19 mouse cellular contexts compared by ENCODE assay signal in genomic region chr2:167972146-167972545, GRCm38 (mm10). TPM values are rescaled to one million over a fixed set of nuclear protein-coding genes. Genes with fewer than 3 reads are reported as not detected.
DNase-seq lines count a peak whose midpoint lies in the region; ATAC-seq lines count a peak whose summit lies in the region.
"Had no signal": no experiment of that assay in that cellular context is flagged by ENCODE, and none has a peak within 500 bp of the region (broad histone marks: within the 10 kb centered on the region; RNA-seq: fewer than 3 reads in every experiment).

No protein-coding gene starts in this region.

- no peak overlapping the region for H3K4me3 ChIP-seq in heart, embryonic 15.5 days
- H3K4me3 ChIP-seq in lung, embryonic 16.5 days (ENCODE audit: low read length) = no peak overlapping the region
- H3K4me3 ChIP-seq in liver, embryonic 16.5 days (ENCODE audit: low read depth, low read length) = no peak overlapping the region
- no peak overlapping the region for H3K4me3 ChIP-seq in stomach, embryonic 16.5 days (replicated peaks; ENCODE audit: low read length)
- H3K4me3 ChIP-seq: embryonic facial prominence, embryonic 13.5 days; heart, adult 2 months; midbrain, embryonic 10.5 days had no signal

- 40% methylated on average over 5 of the region's 5 CpGs for WGBS in heart, embryonic 15.5 days
- WGBS in lung, embryonic 16.5 days = 29% methylated on average over 5 of the region's 5 CpGs
- 55% methylated on average over 5 of the region's 5 CpGs for WGBS in liver, embryonic 16.5 days (ENCODE audit: insufficient replicate concordance)
- 58% methylated on average over 5 of the region's 5 CpGs for WGBS in stomach, embryonic 16.5 days

- peaks cover 58% of the 10 kb centered on the region; the same call in 1 of the 2 replicates for H3K36me3 ChIP-seq in heart, embryonic 15.5 days
- H3K36me3 ChIP-seq in lung, embryonic 16.5 days (ENCODE audit: control insufficient read depth, insufficient read depth, low read length) = peaks cover 44% of the 10 kb centered on the region
- peaks cover 6% of the 10 kb centered on the region for H3K36me3 ChIP-seq in liver, embryonic 16.5 days (ENCODE audit: control insufficient read depth, insufficient read depth)
- H3K36me3 ChIP-seq in stomach, embryonic 16.5 days (ENCODE audit: control insufficient read depth, insufficient read depth, low read length) = peaks cover 28% of the 10 kb centered on the region

- no peak overlapping the region for H3K9ac ChIP-seq in heart, embryonic 15.5 days
- H3K9ac ChIP-seq in lung, embryonic 16.5 days (ENCODE audit: low read length) = peak overlapping the region; percentile 4; the same call in 1 of the 2 replicates
- H3K9ac ChIP-seq in liver, embryonic 16.5 days (ENCODE audit: low read depth, low read length) = no peak overlapping the region
- H3K9ac ChIP-seq in stomach, embryonic 16.5 days (ENCODE audit: low read length) = no peak overlapping the region
- H3K9ac ChIP-seq: embryonic facial prominence, embryonic 13.5 days; hindbrain, embryonic 14.5 days; liver, embryonic 14.5 days had no signal

- no peak for DNase-seq in heart, postnatal 36 days
- DNase-seq in lung, postnatal 14 days = no peak
- no peak for DNase-seq in spleen, adult 18-20 months
- DNase-seq: cerebellum, adult 9-10 months; gastrocnemius, postnatal 10 days; heart, adult 2 months; kidney, adult 11 months; left cerebral cortex, postnatal 4 days; right cerebral cortex, postnatal 25 days; thymus, adult 2 months had no signal

- peak overlapping the region; percentile 31; the same call in 1 of the 2 replicates for H3K27ac ChIP-seq in heart, embryonic 15.5 days
- H3K27ac ChIP-seq in lung, embryonic 16.5 days (ENCODE audit: low read length) = peak overlapping the region; percentile 76
- H3K27ac ChIP-seq in liver, embryonic 16.5 days (ENCODE audit: low read length) = no peak overlapping the region
- H3K27ac ChIP-seq in stomach, embryonic 16.5 days (ENCODE audit: low read length) = peak overlapping the region; percentile 31; the same call in 1 of the 2 replicates
- H3K27ac ChIP-seq: embryonic facial prominence, embryonic 13.5 days; heart, adult 2 months; hindbrain, embryonic 14.5 days; kidney, postnatal 0 days; liver, embryonic 14.5 days; midbrain, embryonic 10.5 days had no signal

- H3K4me1 ChIP-seq in heart, embryonic 15.5 days (replicated peaks) = peaks cover 29% of the 10 kb centered on the region
- H3K4me1 ChIP-seq in lung, embryonic 16.5 days (replicated peaks; ENCODE audit: control insufficient read depth, insufficient read depth, low read length) = peaks cover 32% of the 10 kb centered on the region
- no peaks in the 10 kb centered on the region; the same call in none of the 2 replicates for H3K4me1 ChIP-seq in liver, embryonic 16.5 days (ENCODE audit: control insufficient read depth, low read depth, low read length)
- peaks cover 3% of the 10 kb centered on the region; the same call in 1 of the 2 replicates for H3K4me1 ChIP-seq in stomach, embryonic 16.5 days (ENCODE audit: control insufficient read depth, insufficient read depth, low read length)
- H3K4me1 ChIP-seq: embryonic facial prominence, embryonic 13.5 days; midbrain, embryonic 10.5 days had no signal

- no peak for ATAC-seq in heart, embryonic 15.5 days (replicated peaks; ENCODE audit: insufficient number of reproducible peaks, insufficient read depth, low FRiP score, low read depth)
- peak; percentile 26; the same call in 1 of the 2 replicates for ATAC-seq in lung, embryonic 16.5 days (ENCODE audit: low read depth)
- ATAC-seq in liver, embryonic 16.5 days (ENCODE audit: low read depth) = 0 out of 2 replicates have a peak, but pooled peaks have one; percentile 18
- ATAC-seq in stomach, embryonic 16.5 days (ENCODE audit: insufficient read depth, low FRiP score) = peak; percentile 14; the same call in 1 of the 2 replicates

- no peaks in the 10 kb centered on the region for H3K27me3 ChIP-seq in heart, embryonic 15.5 days
- peaks cover 3% of the 10 kb centered on the region; the same call in 1 of the 2 replicates for H3K27me3 ChIP-seq in lung, embryonic 16.5 days (ENCODE audit: control insufficient read depth, insufficient read depth, low read depth, low read length)
- H3K27me3 ChIP-seq in liver, embryonic 16.5 days (ENCODE audit: control insufficient read depth, insufficient read depth, low read depth, low read length) = no peaks in the 10 kb centered on the region
- no peaks in the 10 kb centered on the region for H3K27me3 ChIP-seq in stomach, embryonic 16.5 days (ENCODE audit: control insufficient read depth, insufficient read depth, low read length)
- H3K27me3 ChIP-seq: embryonic facial prominence, embryonic 13.5 days had no signal

- no peaks in the 10 kb centered on the region for H3K9me3 ChIP-seq in heart, embryonic 15.5 days (replicated peaks)
- no peaks in the 10 kb centered on the region for H3K9me3 ChIP-seq in lung, embryonic 16.5 days (ENCODE audit: control insufficient read depth, low read length)
- H3K9me3 ChIP-seq in liver, embryonic 16.5 days (replicated peaks; ENCODE audit: control insufficient read depth, low read length) = no peaks in the 10 kb centered on the region
- no peaks in the 10 kb centered on the region for H3K9me3 ChIP-seq in stomach, embryonic 16.5 days (replicated peaks; ENCODE audit: control insufficient read depth, low read length)
- H3K9me3 ChIP-seq: embryonic facial prominence, embryonic 13.5 days; midbrain, embryonic 10.5 days had no signal

- H3K4me2 ChIP-seq in heart, embryonic 15.5 days = no peak overlapping the region
- H3K4me2 ChIP-seq in lung, embryonic 16.5 days (ENCODE audit: low read depth, low read length) = no peak overlapping the region
- no peak overlapping the region for H3K4me2 ChIP-seq in liver, embryonic 16.5 days (ENCODE audit: low read depth, low read length)
- H3K4me2 ChIP-seq in stomach, embryonic 16.5 days (ENCODE audit: low read depth, low read length) = no peak overlapping the region
- H3K4me2 ChIP-seq: embryonic facial prominence, embryonic 13.5 days; hindbrain, embryonic 14.5 days had no signal

- intact Hi-C loops in heart, postnatal 36 days (cut with DNase I) = no loop called here

RNA-seq across cellular contexts. Expression of gene Ripor3, which starts 38.3 kb away (rescaled TPM):
- polyA plus RNA-seq in heart, embryonic 15.5 days (2015; fragmentation: Nextera tagmentation; extraction: Ambion mirVana) = 0.93 and 1.4 TPM in 2 replicates
- under 1 TPM; 0.36 to 0.79 TPM for total RNA-seq in heart, postnatal 36 days (2021)
- 2.0 and 2.5 TPM in 2 replicates for polyA plus RNA-seq in lung, embryonic 16.5 days (2015; fragmentation: Nextera tagmentation; extraction: Ambion mirVana)
- 0.81 and 1.2 TPM in 2 replicates for polyA plus RNA-seq in liver, embryonic 16.5 days (2015; fragmentation: Nextera tagmentation; extraction: Ambion mirVana)
- polyA plus RNA-seq in stomach, embryonic 16.5 days (2015; fragmentation: Nextera tagmentation; extraction: Ambion mirVana) = 3.5 and 3.6 TPM in 2 replicates

RNA-seq across cellular contexts. Expression of gene Ptpn1, which starts 40.3 kb away (rescaled TPM):
- polyA plus RNA-seq in heart, embryonic 15.5 days (2015; fragmentation: Nextera tagmentation; extraction: Ambion mirVana) = 44.8 and 45.1 TPM in 2 replicates
- 10 to 100 TPM; 19.5 to 22.3 TPM for total RNA-seq in heart, postnatal 36 days (2021)
- 56.3 and 73.3 TPM in 2 replicates for polyA plus RNA-seq in lung, embryonic 16.5 days (2015; fragmentation: Nextera tagmentation; extraction: Ambion mirVana)
- polyA plus RNA-seq in liver, embryonic 16.5 days (2015; fragmentation: Nextera tagmentation; extraction: Ambion mirVana) = 22.0 and 22.4 TPM in 2 replicates
- polyA plus RNA-seq in stomach, embryonic 16.5 days (2015; fragmentation: Nextera tagmentation; extraction: Ambion mirVana) = 49.5 and 51.3 TPM in 2 replicates
